Mouse (Mus musculus): ENCODE data around the gene Dnase1l3.
"Not testable (repeated sequence)": the region's sequence is repeated elsewhere in the genome, so short reads cannot be mapped to it uniquely, and the experiment has no call there.

Gene Dnase1l3

DNA sequence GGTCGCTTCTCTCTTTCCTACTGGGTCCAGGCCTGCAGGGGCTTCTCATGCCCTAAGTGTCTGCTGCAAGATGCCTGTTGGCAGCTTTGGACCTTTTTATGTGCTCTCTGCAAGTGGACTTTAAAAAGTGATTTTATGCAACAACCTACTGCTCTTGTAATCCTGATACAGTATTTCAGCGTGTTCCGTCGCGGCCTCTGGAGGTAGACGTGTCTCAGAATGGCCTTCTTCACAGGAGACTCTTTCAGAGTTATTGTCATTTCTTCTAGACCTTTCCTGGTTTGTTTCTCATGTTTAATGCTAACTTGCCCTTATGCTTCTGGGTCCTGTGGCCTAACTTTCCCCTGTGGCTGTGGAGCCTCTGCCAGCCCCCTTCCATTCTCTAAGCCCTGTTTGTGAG, 21.4 kb upstream of the Dnase1l3 start:
- DNase-seq (ENCODE audit: low read depth, low spot score) = no peak

DNA sequence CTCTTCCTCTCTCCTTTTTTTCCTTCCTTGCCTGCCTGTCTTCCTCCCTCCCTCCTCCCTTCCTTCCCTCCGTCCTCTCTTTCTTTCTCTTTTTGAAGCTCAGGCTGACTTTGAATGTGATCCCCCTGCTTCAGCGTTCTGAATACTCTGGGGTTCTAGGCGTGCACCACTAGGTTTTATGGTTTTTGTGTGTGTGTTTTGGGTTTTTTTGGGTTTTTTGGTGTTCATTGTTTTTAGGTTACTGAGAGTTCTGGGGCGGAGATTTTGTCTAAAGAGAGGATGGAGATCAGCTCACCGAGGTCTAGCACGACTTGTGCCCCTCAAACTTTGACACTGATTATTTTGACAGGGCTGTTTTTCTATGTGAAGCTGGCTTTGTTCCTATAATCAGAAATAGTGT, 17.6 kb upstream of the Dnase1l3 start:
- DNase-seq (ENCODE audit: low read depth, low spot score) = no peak

DNA sequence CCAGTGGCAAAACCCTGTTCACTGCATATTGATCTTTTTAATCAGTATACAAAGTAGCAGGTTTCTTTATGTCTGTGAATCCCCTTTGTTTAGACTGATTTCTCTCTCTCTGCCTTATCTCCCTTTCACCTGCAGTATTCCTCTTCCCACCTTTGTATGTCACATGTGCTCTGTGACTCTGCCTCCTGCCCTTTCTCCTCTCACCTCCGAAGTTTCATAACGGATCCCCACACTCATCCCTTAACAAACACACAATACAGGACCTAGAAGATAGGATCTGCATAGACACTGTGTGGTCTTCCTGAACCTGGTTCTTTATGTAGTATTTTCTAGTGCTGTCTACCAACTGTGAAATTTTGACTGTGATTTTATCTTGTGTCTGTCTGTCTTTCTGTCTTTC, 16.9 kb upstream of the Dnase1l3 start:
- DNase-seq (ENCODE audit: low read depth, low spot score) = no peak

DNA sequence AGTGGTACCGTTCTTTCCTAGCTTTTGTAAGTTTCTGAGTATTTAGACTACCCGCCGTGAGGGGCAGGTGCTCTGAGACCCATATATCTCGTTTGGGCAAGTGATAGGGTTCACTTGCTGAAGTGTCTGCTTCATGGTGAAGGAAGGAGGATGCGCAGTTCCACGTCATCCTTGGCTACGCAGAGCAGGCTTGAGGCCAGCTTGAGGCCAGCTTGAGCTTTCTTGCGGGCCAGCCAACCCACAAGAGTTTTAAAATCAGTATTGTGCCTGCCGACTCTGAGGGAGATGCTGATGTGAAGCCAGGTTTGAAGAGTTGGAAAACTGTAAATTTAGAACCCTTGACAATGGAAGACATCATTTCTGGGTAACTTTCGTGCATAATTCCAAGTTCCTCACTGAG, 13.6 kb upstream of the Dnase1l3 start:
- DNase-seq (ENCODE audit: low read depth, low spot score) = peak; percentile 31

DNA sequence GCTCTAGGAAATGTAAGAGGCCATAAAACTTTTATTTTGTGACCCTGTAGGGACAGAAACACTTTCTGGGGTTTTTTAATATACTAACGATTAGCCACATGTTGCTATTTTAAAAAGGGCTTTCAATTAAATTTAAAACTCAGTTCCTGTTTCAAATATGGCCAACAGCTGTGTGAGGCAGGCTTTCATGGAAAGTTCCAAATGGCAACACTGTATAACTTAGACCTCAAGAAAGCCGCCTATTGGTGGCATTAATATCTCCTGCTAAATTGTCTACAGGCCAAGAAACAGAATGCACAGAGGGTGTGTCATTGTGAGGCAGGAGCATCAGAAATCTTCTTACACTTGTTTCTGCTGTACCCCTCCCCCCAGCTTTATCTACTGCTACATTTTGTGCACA, 13.1 kb upstream of the Dnase1l3 start:
- DNase-seq (ENCODE audit: low read depth, low spot score) = no peak

DNA sequence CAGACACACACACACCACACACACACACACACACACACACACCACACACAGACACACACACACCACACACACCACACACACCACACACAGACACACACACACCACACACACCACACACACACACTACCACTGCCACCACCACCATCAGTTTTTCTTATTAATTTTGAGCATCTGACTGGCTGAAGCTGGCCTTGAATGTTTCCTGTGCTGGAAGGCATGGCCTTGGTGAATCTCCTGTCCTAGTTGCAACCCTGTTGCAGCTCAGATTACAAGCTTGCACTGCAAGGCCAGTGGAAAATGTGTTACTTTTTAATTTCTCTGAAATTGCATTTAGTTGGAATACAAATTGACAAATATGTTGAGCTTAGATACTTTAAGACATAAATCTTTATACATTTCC, 12.7 kb upstream of the Dnase1l3 start:
- DNase-seq (ENCODE audit: low read depth, low spot score) = no peak

DNA sequence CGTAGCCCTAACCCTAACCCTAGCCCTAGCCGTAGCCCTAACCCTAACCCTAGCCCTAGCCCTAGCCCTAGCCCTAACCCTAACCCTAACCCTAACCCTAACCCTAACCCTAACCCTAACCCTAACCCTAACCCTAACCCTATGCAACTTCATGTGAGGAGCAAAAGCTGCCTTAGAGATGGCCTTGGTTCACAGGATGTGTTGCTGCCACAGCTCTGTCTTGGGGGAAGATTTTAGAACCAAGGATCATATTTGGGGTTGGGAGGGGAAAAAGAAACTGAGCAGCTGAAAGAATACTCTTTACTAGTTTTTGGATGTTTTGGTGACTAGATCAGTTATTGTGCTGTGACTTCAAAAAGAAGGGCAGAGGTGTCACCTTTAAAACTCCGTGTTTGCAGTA, 11.7 kb upstream of the Dnase1l3 start:
- DNase-seq (ENCODE audit: low read depth, low spot score) = not testable (repeated sequence)

DNA sequence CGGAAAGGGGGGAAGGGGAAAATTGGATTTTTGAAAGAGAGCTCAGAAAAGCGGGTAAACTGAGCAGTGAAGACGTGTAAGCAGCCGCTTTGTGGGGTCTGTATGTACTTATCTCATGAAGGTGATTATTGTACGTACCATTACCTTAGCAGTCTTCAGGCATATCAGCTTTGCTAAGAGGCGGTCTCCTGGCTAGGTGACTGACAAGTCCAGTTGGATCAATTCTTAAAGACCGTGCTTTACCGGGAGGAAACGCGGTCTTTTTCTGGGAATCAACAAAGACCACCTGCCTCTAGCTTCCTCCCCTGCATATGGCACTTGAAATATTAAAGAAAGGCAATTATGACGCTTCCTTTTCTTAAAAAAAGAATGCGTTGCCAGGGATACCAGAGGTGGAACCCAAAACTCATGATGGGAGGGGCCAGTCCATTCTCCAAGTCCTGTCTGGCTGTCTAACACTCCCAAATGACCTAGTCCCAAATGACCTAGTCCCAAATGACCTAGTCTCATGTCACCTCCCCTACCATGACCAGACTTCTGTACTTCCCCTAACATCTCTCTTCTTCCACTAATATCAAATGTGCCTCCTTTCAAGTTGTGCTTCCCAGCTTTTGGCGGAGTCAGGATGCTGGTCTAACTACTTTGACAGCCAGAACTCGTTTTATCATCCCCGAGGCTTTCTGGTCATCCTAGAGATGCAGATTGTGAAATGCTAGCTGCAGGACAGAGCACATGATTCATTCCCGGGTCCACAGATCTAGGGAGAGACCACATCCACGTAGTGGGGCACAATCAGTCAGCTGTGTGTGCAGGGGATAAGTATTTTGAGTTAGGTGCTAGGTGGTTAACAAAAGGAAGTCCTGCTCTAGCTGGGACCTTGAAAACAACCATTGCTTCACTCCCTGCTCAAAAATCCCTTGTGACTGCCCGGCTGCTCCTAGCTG, 9.6 kb upstream of the Dnase1l3 start:
- DNase-seq (ENCODE audit: low read depth, low spot score) = no peak

DNA sequence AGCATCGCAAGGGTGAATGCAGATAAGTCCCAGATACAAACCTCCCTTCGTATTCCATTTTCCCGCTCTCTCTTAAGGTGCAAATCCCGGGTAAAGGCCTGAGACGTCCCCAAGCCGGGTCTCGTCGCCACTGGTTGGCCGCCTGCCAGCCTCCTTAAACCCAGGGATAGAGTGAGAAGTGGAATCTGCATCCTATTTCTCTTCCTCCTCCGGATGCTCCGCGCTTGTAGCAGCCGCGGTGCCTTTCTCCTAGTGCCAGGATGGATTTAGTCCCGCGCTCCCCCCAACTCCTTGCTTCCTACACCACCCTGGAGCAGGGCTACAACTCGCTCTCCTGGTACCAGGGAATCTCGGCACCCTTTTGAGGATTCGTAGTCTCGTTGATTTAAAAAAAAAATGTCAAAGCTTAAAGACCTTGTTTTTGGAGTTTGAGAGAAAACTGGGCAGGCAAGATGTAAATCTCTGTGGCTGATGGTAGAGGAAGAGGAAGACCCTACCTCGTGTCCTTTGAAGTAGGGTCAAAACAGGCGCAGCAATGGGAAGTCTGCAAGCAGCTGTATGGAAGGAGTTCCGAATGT, 8.8 kb upstream of the Dnase1l3 start:
- peak; percentile 53 for DNase-seq (ENCODE audit: low read depth, low spot score)

DNA sequence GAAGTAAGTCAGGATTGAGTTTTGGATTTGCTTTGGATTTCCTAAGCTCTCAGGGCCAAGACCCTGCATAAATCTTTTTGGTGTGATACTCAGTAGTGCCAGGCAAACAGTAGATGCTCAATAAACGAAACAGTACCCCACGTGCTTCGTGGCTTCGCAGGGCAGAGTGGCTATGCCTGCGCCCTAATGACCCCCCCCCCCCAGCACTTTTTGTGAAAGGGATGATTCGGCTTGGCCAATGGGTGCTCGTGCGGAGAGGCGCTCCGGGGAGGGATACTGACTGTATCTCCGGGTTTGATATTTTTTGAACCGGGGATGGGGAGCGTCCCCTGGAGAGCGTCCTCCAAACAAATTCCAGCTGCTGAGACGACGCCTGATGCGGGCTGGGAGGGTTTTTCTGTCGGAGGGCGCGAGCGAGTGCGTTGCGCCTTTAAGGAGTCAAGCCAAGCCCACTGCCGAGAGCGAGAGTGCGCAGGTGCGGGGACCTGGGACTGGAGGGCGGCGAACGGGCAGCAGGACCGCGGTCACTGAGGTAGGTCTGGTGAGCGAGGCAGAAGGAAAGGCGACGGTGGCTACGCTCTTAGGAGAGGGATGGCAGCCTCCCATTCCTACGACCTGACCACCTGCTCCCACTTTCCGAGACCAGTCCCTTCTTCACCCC, 8.2 kb upstream of the Dnase1l3 start, which contains the start of gene Abhd6:
Gene Abhd6, plus strand, starts transcription at position 471 of the 661 bp plus-strand sequence.
- DNase-seq (ENCODE audit: low read depth, low spot score) = peak; percentile 78

DNA sequence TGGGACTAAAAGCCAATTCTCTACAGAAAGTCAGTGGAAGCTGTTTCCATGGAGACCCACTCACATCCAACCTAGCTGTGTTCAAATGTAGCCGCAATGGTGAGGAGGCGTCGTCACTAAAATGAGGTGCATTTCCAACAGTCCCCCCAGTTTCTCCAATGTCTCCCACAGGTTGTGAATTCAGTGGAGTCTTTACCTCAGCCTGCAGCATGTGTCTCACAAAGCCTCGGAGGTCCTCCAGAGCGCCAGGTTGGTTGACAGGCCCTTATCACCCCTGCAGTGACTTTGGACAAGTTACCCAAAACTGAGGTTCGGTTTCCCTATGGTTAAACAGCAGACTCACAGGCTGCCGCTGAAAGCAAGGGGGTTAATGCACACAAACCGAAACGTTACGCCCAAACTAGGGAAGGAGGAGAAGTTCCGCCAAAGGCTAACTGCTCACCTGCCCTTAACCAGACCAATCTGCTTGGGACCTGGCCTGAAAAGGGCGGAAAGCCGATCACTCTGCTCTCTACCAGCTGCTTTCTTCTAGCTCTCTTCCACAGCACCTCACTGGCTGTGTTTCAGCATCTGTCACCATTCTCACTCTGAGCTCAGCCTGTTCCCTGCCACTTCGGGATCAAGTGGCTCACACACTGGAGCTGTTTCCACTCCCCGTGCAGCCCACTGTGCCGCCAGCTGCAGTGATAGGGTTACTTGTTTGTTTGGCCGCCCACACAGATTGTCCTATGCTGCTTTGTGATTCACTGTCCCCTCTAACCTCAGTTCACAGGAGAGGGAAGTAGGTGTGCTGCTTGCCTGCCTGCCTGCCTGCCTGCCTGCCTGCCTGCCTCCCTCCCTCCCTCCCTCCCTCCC, 6.7 kb upstream of the Dnase1l3 start:
- peak; percentile 72 for DNase-seq (ENCODE audit: low read depth, low spot score)

DNA sequence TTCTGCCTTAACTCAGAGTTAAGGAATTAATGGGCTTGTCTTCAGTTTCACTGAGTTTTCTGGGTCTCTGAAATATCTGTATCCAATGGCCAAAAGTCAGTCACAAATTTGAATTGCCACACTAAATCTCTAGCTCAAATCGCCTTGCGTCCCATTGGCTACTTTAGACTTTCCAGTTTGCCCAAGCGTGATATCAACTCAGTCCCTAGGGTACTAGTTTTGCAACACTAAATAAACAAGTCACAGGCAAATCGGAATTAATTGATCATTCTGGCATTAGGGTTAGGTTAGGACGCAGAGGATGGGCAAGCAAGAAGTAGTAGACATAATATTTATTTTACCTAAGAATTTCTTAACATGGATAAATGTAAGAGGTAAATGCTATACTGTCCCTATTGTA, 5.9 kb upstream of the Dnase1l3 start:
- DNase-seq (ENCODE audit: low read depth, low spot score) = no peak

DNA sequence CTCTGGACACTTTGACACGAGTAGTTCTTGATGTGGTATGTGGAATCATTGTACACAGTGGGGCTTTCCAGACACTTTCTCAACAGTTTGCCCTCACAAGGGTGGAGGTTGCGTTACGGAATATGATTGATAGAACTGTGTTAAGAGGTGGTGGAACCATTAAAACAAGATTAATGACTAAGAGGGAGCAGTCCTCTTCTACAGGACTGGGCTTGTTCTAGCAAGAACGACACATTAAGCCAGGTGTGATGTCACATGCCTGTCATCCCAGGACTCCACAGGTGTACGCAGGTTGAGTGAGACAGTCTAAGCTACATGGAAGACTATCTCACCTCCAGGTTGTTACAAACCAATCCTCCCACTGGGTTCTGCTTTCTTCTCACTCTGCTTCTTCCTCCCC, 5.1 kb upstream of the Dnase1l3 start:
- DNase-seq (ENCODE audit: low read depth, low spot score) = no peak

DNA sequence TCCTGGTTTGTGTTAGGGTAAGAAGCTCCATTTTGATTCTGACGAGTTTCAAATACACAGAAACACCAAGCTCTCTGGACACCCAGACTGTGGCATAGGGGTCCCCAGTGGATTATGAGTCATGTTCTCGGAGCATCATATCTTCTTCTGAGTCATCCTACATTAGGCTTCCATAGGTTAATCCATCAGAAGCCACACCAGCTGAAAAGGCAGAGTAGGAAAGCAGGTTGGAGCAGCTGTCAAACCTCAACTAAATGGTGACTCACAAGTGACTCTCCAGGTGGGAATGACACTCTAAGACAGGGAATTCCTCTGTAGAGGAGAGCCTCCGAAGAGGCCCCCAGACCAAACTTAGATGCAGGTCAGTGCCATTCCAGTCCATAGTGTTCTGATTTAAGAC, 4.7 kb upstream of the Dnase1l3 start:
- DNase-seq (ENCODE audit: low read depth, low spot score) = no peak

DNA sequence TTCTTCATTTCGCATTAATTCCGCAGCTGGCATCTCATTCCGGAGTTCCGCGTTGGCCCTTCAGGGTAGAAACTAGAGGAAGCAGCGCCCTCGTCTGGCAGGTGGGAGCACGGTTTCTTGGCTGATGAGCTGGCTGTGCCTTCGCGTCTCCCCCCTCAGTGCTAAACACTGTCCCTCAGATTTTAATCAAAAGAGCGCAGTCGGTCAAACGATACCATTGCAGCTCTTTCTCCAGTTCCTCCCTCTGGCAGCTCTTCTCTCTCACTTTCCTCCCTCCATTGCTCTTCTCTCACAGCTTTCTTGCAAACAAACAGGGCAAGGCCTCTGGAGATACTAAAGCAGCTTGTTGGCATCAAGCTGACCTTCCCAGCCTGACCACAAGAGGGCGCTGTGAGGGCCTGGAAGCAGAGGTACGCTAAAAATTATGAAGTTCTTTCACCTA, 2.9 kb upstream of the Dnase1l3 start:
- DNase-seq (ENCODE audit: low read depth, low spot score) = peak; percentile 83

DNA sequence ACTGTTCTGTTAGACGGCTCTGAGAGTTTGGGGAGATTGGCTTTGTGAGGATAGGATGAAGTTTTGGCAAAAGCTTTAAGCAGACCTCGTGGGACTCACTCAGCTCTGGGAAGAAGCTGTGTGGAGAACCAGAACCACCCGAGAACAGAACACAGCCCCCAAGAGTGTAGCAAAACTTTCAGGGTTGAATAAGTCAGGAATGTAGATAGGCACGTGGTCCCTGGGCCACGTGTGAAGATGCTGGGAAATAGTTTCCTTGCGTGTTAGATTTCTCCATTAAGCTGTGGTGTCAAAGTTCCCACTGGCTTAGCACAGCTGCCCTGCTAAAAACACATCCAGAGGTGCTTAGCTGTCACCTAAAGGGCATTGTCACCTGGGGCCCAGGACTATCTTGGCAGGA, 2.2 kb downstream of the Dnase1l3 start:
- no peak for DNase-seq (ENCODE audit: low read depth, low spot score)

DNA sequence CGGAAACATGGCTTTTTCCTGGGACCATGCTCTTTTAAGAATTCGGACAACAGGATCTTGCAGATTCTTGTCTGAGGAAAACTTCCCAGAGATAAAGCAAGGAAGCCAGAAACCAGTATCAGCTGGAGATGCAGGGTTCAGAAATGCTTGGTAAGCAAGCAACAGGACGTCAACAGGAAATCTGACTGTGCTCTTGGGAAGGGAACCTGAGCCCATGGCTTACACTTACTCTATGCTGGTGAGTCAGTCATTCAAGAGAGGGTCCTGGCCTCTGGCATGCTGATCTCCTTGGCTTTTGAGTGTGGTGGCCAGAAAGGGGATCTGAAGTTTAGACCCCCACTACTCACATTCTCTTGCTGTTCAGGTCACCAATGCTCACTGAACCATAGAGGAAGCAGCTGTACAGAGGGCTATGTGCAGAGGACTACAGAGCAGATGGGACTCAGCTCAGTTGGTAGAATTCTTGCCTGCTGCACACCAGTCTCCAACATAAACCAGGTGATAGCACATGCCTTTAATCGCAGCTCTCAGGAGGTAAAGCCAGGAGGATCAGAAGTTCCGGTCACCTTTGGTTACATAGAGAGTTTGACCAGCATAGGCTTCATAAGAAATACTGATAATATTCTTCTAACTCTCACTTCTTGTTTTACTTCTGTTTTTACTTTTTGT, 3.1 kb downstream of the Dnase1l3 start:
- no peak for DNase-seq (ENCODE audit: low read depth, low spot score)

DNA sequence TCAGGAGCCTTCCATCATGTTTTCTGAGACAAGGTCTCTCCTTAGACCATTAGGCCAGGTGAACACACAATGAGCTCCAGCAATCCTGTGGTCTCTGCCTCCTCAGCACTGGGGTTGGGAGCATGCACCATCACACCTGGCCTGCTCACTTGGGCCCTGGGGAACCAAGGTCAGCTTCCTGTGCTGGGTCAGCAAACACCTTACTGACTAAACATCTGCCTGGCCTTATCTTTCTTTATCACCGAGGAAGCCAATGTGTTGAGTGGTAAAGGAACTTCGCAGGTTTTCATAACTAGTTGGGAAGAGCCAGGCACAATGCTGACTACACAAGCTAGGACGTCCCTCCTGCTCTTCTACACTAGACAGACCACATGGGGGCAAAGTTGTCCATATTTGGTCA, 4.4 kb downstream of the Dnase1l3 start:
- DNase-seq (ENCODE audit: low read depth, low spot score) = no peak

DNA sequence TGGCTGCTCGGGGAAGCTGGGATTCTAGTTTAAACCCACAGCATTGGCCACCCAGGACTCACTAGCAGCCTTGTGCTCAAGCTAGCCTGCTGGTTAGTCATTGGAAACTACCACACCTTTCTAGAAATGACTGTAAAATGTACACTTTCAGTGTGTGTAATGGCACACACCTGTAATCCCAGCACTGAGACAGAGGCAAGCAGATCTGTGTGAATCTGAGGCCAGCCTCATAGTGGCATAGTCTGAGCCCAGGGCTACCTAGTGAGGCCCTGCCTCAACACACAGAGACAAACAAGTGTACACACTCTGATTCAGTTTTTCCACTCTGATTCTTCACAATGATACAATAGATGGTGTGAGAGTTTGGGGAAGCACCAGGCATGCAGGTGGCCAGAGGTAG, 5.0 kb downstream of the Dnase1l3 start:
- no peak for DNase-seq (ENCODE audit: low read depth, low spot score)

DNA sequence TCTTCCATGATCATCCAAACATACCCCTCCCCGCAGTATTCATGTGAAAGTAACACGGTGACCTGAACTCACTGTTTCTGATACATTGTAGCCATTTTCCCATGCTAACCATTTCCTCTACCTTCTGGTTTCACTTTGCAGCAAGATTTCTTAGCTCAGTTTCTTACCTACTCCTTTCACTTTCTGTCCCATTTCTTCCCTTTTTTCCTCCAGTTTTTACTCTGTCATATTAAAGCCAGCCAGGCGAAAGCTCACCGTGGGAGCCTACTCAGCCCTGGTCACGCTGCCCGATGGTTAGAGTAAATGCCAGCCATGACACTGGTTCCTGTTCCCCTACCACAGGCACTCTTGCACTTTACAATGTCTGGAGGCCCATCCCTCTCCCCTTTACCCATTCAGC, 7.5 kb downstream of the Dnase1l3 start:
- DNase-seq (ENCODE audit: low read depth, low spot score) = no peak

DNA sequence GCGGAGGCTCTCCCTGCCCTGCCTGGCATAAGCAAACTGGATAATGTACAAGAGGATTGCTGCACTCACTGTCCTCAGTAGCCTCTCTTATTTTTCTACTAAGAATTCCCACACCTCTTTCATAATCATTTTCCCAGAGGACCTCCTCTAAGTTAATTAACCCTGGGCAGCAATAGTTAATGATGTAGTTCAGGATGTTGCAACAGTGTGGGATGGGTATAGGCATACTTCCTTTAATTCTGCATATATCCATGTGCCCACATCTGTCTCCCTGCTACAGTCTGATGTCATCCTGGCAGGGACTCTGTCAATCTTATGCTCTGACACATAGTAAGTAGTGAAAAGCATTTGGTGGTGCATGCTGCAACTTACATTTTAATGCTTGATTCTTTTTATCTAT, 13.1 kb downstream of the Dnase1l3 start:
- DNase-seq (ENCODE audit: low read depth, low spot score) = no peak
